Mouse (Mus musculus): ENCODE measurements around the gene Ccdc148. TPM values are rescaled to one million over a fixed set of nuclear protein-coding genes. Genes with fewer than 3 reads are reported as not detected.

The Ccdc148 gene
- total and polyA plus RNA-seq, 3 experiments: not detected

DNA sequence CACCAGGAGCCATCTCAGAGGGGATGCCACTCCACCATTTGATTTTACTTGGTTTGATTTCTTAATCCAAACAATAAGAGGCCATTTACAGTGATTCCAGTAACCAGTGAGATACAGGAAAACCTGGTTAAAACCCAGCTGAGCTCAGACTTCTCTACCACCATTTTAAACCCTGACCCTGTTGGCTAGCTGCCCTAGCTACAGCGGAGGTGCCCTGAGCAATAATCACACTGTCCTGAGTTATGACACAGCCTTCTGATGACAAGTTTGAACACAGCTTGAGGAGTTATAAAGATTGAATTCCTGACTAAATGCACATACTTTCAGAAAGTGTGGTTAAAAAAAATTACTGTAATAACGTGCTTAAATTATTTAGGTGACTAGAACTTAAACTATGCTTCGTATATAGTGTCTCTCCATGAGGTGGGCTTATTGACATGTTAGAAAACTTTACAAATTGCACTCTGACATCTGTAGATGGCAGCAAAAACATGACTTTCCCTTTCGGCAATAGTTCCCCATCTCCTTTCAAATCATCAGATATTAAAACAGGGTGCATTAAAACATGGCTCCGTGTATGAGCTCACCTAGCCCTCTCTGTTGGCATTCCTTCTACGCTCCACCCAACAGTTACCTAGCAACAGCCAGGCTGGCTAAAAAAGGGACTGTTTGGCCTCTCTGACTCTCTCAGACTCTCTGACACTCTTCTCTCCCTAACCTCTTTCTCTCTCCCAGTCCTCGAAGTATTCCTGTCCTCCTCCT is 330.3 kb downstream of the Ccdc148 start:
- no peak overlapping the region for H3K9ac ChIP-seq (ENCODE audit: control insufficient read depth, low read depth, low read length, poor library complexity, severe bottlenecking)

DNA sequence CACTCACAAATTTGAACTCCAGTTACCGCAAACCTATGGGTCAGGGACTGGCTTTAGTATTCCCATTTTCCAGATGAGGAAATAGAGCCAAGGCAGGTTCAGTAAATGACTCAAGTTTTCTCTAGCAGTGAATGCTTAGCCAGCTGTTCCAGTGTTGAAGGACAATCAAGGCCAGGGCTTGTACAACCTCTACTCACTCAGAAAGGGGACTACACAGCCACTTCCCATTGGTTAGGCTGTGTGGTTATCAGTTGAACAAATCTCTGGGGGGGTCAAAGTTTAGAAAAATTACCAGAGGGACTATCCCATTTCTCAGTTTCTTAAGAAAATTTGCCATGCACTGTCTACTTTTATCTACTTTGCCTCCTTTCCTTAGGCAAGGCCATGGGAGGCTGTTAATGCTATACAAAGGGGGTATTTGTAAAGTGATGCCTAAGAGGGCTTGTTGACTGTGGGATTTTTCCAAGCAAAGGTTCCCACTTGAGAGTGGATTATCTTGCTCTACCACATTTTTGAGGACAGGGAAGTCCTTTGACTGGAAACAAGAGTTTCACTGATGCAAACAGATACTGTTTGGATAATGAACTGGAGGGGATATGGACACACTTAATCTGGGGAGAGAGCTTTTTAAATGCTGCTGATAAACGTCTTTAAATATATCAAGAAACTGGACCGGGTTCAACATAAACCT is 331.4 kb downstream of the Ccdc148 start:
- Histone ChIP-seq H3K4me3 (ENCODE audit: control insufficient read depth in 1 of 2, insufficient read depth in 1 of 2, low read depth in 2 of 2, low read length in 2 of 2) (no peak overlapping the region), H3K9ac (ENCODE audit: control insufficient read depth, low read depth, low read length, poor library complexity, severe bottlenecking) (no peak overlapping the region), H3K27ac (ENCODE audit: control insufficient read depth, low read depth, low read length) (no peak overlapping the region), H3K27me3 (ENCODE audit: control insufficient read depth in 1 of 2, insufficient read depth in 2 of 2, low read length in 2 of 2) (no peaks in the 10 kb centered on the region), H3K9me3 (replicated peaks; ENCODE audit: insufficient read depth, low read length) (no peaks in the 10 kb centered on the region), H3K4me1 (ENCODE audit: control insufficient read depth in 1 of 2, insufficient read depth in 2 of 2, low read length in 2 of 2) (no peaks in the 10 kb centered on the region), H3K79me2 (ENCODE audit: control insufficient read depth, insufficient read depth, low read length, poor library complexity) (no peaks in the 10 kb centered on the region), H3K36me3 (ENCODE audit: control insufficient read depth in 1 of 2, insufficient read depth in 2 of 2, low read length in 2 of 2) (no peaks in the 10 kb centered on the region)
- no peak for DNase-seq (ENCODE audit: low read depth, low spot score)
- TF ChIP-seq MYC (IDR thresholded peaks at IDR 0.05; ENCODE audit: low read depth, low read length): no peak
- no peak for TF ChIP-seq USF1 (IDR thresholded peaks at IDR 0.05; ENCODE audit: low read depth, low read length)
- TF ChIP-seq GATA1 (IDR thresholded peaks at IDR 0.05; ENCODE audit: low read depth, low read length): no peak
- TF ChIP-seq NELFE (IDR thresholded peaks at IDR 0.05; ENCODE audit: low read depth, low read length): no peak
- TF ChIP-seq JUND (IDR thresholded peaks at IDR 0.05; ENCODE audit: low read depth, low read length): no peak
- no peak for TF ChIP-seq POLR2A (IDR thresholded peaks at IDR 0.05; ENCODE audit: control insufficient read depth in 1 of 2, insufficient read depth in 1 of 2, low read depth in 1 of 2, low read length in 2 of 2, poor library complexity in 1 of 2)
- no peak for TF ChIP-seq RAD21 (IDR thresholded peaks at IDR 0.05; ENCODE audit: low read depth, low read length)
- no peak for TF ChIP-seq BHLHE40 (IDR thresholded peaks at IDR 0.05; ENCODE audit: borderline replicate concordance, low read depth, low read length)
- TF ChIP-seq TBP (IDR thresholded peaks at IDR 0.05; ENCODE audit: low read depth, low read length): no peak
- no peak for TF ChIP-seq EP300 (IDR thresholded peaks at IDR 0.05; ENCODE audit: low read depth in 1 of 2, low read length in 2 of 2)
- no peak for TF ChIP-seq SMC3 (IDR thresholded peaks at IDR 0.05; ENCODE audit: low read depth, low read length)
- no peak for TF ChIP-seq TAL1 (IDR thresholded peaks at IDR 0.05; ENCODE audit: low read length)
- TF ChIP-seq SIN3A (IDR thresholded peaks at IDR 0.05; ENCODE audit: low read length): no peak
- TF ChIP-seq UBTF (IDR thresholded peaks at IDR 0.05; ENCODE audit: borderline replicate concordance, insufficient read depth, low read depth, low read length): no peak
- no peak for TF ChIP-seq MYB (IDR thresholded peaks at IDR 0.05; ENCODE audit: low read depth, low read length)

More for the DNA sequence above, 330.3 kb downstream of the Ccdc148 start:
- no peak overlapping the region for H3K27ac ChIP-seq (ENCODE audit: control insufficient read depth, low read depth, low read length)
- TF ChIP-seq ELF1 (IDR thresholded peaks at IDR 0.05; ENCODE audit: low read depth, low read length): no peak
- no peak for TF ChIP-seq USF2 (IDR thresholded peaks at IDR 0.05; ENCODE audit: borderline replicate concordance in 1 of 2, insufficient read depth in 1 of 2, low read depth in 1 of 2, low read length in 2 of 2)
- no peak for TF ChIP-seq TAL1 (IDR thresholded peaks at IDR 0.05; ENCODE audit: low read length)
- TF ChIP-seq KAT2A (conservative IDR thresholded peaks at IDR 0.05; ENCODE audit: low read depth, low read length): no peak
- no peak for TF ChIP-seq GABPA (IDR thresholded peaks at IDR 0.05; ENCODE audit: low read depth, low read length)
- TF ChIP-seq ZNF384 (IDR thresholded peaks at IDR 0.05; ENCODE audit: low read depth, low read length): no peak
- no peak for TF ChIP-seq MEF2A (IDR thresholded peaks at IDR 0.05; ENCODE audit: extremely low read depth, insufficient replicate concordance, low read depth, low read length, poor library complexity, severe bottlenecking)
- no peak for TF ChIP-seq USF1 (IDR thresholded peaks at IDR 0.05; ENCODE audit: low read depth, low read length)
- TF ChIP-seq MYC (IDR thresholded peaks at IDR 0.05; ENCODE audit: low read depth, low read length): no peak
- no peak for TF ChIP-seq NELFE (IDR thresholded peaks at IDR 0.05; ENCODE audit: low read depth, low read length)
- TF ChIP-seq ZC3H11A (IDR thresholded peaks at IDR 0.05; ENCODE audit: low read depth, low read length): no peak
- no peak for TF ChIP-seq MAX (IDR thresholded peaks at IDR 0.05; ENCODE audit: low read length)
- no peak for TF ChIP-seq MAFK (IDR thresholded peaks at IDR 0.05; ENCODE audit: borderline replicate concordance, low read depth, low read length)
- no peak for TF ChIP-seq TCF12 (IDR thresholded peaks at IDR 0.05; ENCODE audit: low read depth, low read length)
- no peak for TF ChIP-seq CTCF (IDR thresholded peaks at IDR 0.05 in 2 of 3, conservative IDR thresholded peaks at IDR 0.05 in 1 of 3; ENCODE audit: control insufficient read depth in 1 of 3, insufficient read depth in 1 of 3, low read depth in 2 of 3, low read length in 3 of 3, poor library complexity in 1 of 3, severe bottlenecking in 1 of 3)
- no peak for TF ChIP-seq CHD1 (IDR thresholded peaks at IDR 0.05; ENCODE audit: low read depth, low read length)
- no peak for TF ChIP-seq BHLHE40 (IDR thresholded peaks at IDR 0.05; ENCODE audit: borderline replicate concordance, low read depth, low read length)
- H3K36me3 ChIP-seq (ENCODE audit: control insufficient read depth in 1 of 2, insufficient read depth in 2 of 2, low read length in 2 of 2): no peaks in the 10 kb centered on the region
- H3K79me2 ChIP-seq (ENCODE audit: control insufficient read depth, insufficient read depth, low read length, poor library complexity): no peaks in the 10 kb centered on the region
- no peaks in the 10 kb centered on the region for H3K9me3 ChIP-seq (replicated peaks; ENCODE audit: insufficient read depth, low read length)
- H3K4me1 ChIP-seq (ENCODE audit: control insufficient read depth in 1 of 2, insufficient read depth in 2 of 2, low read length in 2 of 2): no peaks in the 10 kb centered on the region
- DNase-seq (ENCODE audit: low read depth, low spot score): no peak
- no peaks in the 10 kb centered on the region for H3K27me3 ChIP-seq (ENCODE audit: control insufficient read depth in 1 of 2, insufficient read depth in 2 of 2, low read length in 2 of 2)
- no peak overlapping the region for H3K4me3 ChIP-seq (ENCODE audit: control insufficient read depth in 1 of 2, insufficient read depth in 1 of 2, low read depth in 2 of 2, low read length in 2 of 2)

All from MEL (cell line).